Mouse (Mus musculus) bone marrow macrophage, adult 2 months (primary cell): ENCODE results near the gene Exoc7.

ENCODE experiments used
- CTCF ChIP-seq: IDR thresholded peaks from 2 replicates; pipeline ENCODE4 v1.5.1; 2012; ENCODE audit warnings: low read depth, mild to moderate bottlenecking, low read length, moderate library complexity
- POLR2A ChIP-seq: IDR thresholded peaks from 2 replicates; pipeline ENCODE4 v1.6.1; 2012; ENCODE audit warnings: mild to moderate bottlenecking, low read depth, low read length, borderline replicate concordance

- TF ChIP-seq CTCF (no peak), POLR2A (no peak)
Observed at GRCm38 (mm10) chr11:116329314-116330210, 22.5 kb upstream of the Exoc7 start.
